Mouse (Mus musculus) heart, postnatal 0 days (tissue): ENCODE data around the gene Fcgbp.

Source experiments
- CTCF ChIP-seq: IDR thresholded peaks from 2 replicates; pipeline ENCODE4 v1.5.1; 2016; ENCODE audit warnings: antibody characterized with exemption, control low read depth, low read depth
- EP300 ChIP-seq: IDR thresholded peaks from 2 replicates; pipeline ENCODE4 v1.6.1; 2016; ENCODE audit warnings: antibody characterized with exemption, low read depth

DNA sequence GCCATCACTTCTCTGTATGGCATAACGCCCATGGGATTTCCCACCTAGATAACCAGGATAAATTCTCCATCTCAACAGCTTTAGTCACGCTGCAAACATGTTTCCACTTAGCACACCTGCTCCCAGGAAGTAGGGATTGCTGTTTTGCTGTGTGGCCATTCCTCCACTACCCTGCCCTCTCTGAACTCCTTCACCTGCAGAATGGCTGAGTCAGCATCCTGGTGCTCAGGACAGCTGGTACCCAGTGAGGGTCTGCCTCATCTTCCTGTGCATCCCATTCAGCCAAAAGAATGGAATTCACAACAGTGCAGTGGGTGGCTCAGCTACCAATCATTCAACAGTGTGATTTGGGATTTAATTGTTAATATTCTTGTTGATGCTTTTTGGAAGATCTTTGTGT, 43.6 kb downstream of the Fcgbp start:
- TF ChIP-seq EP300 (no peak), CTCF (no peak)
